Comparison of ENCODE assay signal across 9 mouse cellular contexts in genomic region chr5:103654225-103654624, GRCm38 (mm10). TPM values are rescaled to one million over a fixed set of nuclear protein-coding genes. Genes with fewer than 3 reads are reported as not detected.
DNase-seq lines count a peak whose midpoint lies in the region; ATAC-seq and TF ChIP-seq lines count a peak whose summit lies in the region.
"Had no signal": no experiment of that assay in that cellular context is flagged by ENCODE, and none has a peak within 500 bp of the region (broad histone marks: within the 10 kb centered on the region; RNA-seq: fewer than 3 reads in every experiment).

No protein-coding gene starts in this region.

- 0 out of 2 replicates have a peak, but pooled peaks cover 3% of the 10 kb centered on the region for H3K4me1 ChIP-seq in hindbrain, embryonic 14.5 days (replicated peaks; ENCODE audit: control insufficient read depth, insufficient read depth, low read length)
- peaks cover 6% of the 10 kb centered on the region; the same call in 1 of the 2 replicates for H3K4me1 ChIP-seq in hindbrain, embryonic 12.5 days
- H3K4me1 ChIP-seq in lung, embryonic 14.5 days (ENCODE audit: insufficient read depth) = no peaks in the 10 kb centered on the region; the same call in 1 of the 2 replicates

- H3K27ac ChIP-seq in hindbrain, embryonic 14.5 days = no peak overlapping the region
- no peak overlapping the region for H3K27ac ChIP-seq in hindbrain, embryonic 12.5 days
- no peak overlapping the region for H3K27ac ChIP-seq in lung, embryonic 14.5 days (ENCODE audit: low read depth)
- H3K27ac ChIP-seq: midbrain, embryonic 12.5 days had no signal

- WGBS in hindbrain, embryonic 14.5 days = 27% methylated on average over 6 of the region's 6 CpGs
- WGBS in hindbrain, embryonic 12.5 days = 28% methylated on average over 6 of the region's 6 CpGs
- 26% methylated on average over 6 of the region's 6 CpGs for WGBS in lung, embryonic 14.5 days

- H3K4me2 ChIP-seq in hindbrain, embryonic 14.5 days (replicated peaks) = no peak overlapping the region
- no peak overlapping the region for H3K4me2 ChIP-seq in hindbrain, embryonic 12.5 days (replicated peaks)
- H3K4me2 ChIP-seq in lung, embryonic 14.5 days = no peak overlapping the region

- H3K9ac ChIP-seq in hindbrain, embryonic 14.5 days = no peak overlapping the region
- no peak overlapping the region for H3K9ac ChIP-seq in hindbrain, embryonic 12.5 days
- no peak overlapping the region for H3K9ac ChIP-seq in lung, embryonic 14.5 days
- H3K9ac ChIP-seq: midbrain, embryonic 12.5 days had no signal

- H3K36me3 ChIP-seq in hindbrain, embryonic 14.5 days (replicated peaks; ENCODE audit: control insufficient read depth, insufficient read depth) = no peaks in the 10 kb centered on the region
- no peaks in the 10 kb centered on the region for H3K36me3 ChIP-seq in hindbrain, embryonic 12.5 days
- H3K36me3 ChIP-seq in lung, embryonic 14.5 days (ENCODE audit: insufficient read depth) = no peaks in the 10 kb centered on the region
- H3K36me3 ChIP-seq: midbrain, embryonic 12.5 days had no signal

- no peaks in the 10 kb centered on the region for H3K9me3 ChIP-seq in hindbrain, embryonic 14.5 days (ENCODE audit: control insufficient read depth, low read length)
- H3K9me3 ChIP-seq in hindbrain, embryonic 12.5 days (replicated peaks) = no peaks in the 10 kb centered on the region
- no peaks in the 10 kb centered on the region for H3K9me3 ChIP-seq in lung, embryonic 14.5 days (ENCODE audit: low read depth, low read length)
- H3K9me3 ChIP-seq: midbrain, embryonic 12.5 days had no signal

- no peaks in the 10 kb centered on the region for H3K27me3 ChIP-seq in hindbrain, embryonic 14.5 days (ENCODE audit: control insufficient read depth, insufficient read depth, low read length)
- 0 out of 2 replicates have a peak, but pooled peaks cover 3% of the 10 kb centered on the region for H3K27me3 ChIP-seq in hindbrain, embryonic 12.5 days
- no peaks in the 10 kb centered on the region for H3K27me3 ChIP-seq in lung, embryonic 14.5 days (ENCODE audit: insufficient read depth, low read length)

- TF ChIP-seq CTCF in lung, embryonic 14.5 days (IDR thresholded peaks at IDR 0.05; ENCODE audit: low read depth) = peak; percentile 78

- ATAC-seq in hindbrain, embryonic 14.5 days (ENCODE audit: low FRiP score) = no peak
- ATAC-seq in hindbrain, embryonic 12.5 days (ENCODE audit: low FRiP score) = no peak
- ATAC-seq in lung, embryonic 14.5 days (ENCODE audit: insufficient read depth) = no peak

- DNase-seq in hindbrain, embryonic 14.5 days (ENCODE audit: low spot score) = peak; percentile 66
- DNase-seq in A20 (ENCODE audit: low read depth, low spot score) = peak; percentile 86
- DNase-seq in ES-CJ7 (ENCODE audit: low read depth, low spot score) = peak; percentile 93
- peak; percentile 77 for DNase-seq in embryo, embryonic 11 days
- DNase-seq in lung, embryonic 14.5 days = peak; percentile 85
- DNase-seq in thymus, postnatal 25 days = peak; percentile 54
- DNase-seq in urinary bladder, postnatal 36 days (ENCODE audit: low spot score in 2 of 2) = no peak

- no peak overlapping the region for H3K4me3 ChIP-seq in hindbrain, embryonic 14.5 days (replicated peaks; ENCODE audit: low read length)
- no peak overlapping the region for H3K4me3 ChIP-seq in hindbrain, embryonic 12.5 days
- H3K4me3 ChIP-seq in lung, embryonic 14.5 days (ENCODE audit: low read depth, low read length) = no peak overlapping the region
- H3K4me3 ChIP-seq: midbrain, embryonic 12.5 days had no signal

RNA-seq across cellular contexts. Expression of gene 1700016H13Rik, which starts 1.6 kb away (rescaled TPM):
- 0.41 and 0.50 TPM in 2 replicates for polyA plus RNA-seq in hindbrain, embryonic 14.5 days (2014; fragmentation: Nextera tagmentation; extraction: Ambion mirVana)
- polyA plus RNA-seq in hindbrain, embryonic 12.5 days (2016; fragmentation: Nextera tagmentation; extraction: Ambion mirVana) = 0.38 TPM in 1 of 2 replicates, not detected in the other
- 0.45 and 0.53 TPM in 2 replicates for polyA plus RNA-seq in lung, embryonic 14.5 days (2014; fragmentation: Nextera tagmentation; extraction: Ambion mirVana)

RNA-seq across cellular contexts. Expression of gene Slc10a6, which starts 25.0 kb away (rescaled TPM):
- polyA plus RNA-seq in hindbrain, embryonic 14.5 days (2014; fragmentation: Nextera tagmentation; extraction: Ambion mirVana) = 0.38 and 0.52 TPM in 2 replicates
- 0.21 and 0.26 TPM in 2 replicates for polyA plus RNA-seq in hindbrain, embryonic 12.5 days (2016; fragmentation: Nextera tagmentation; extraction: Ambion mirVana)
- polyA plus RNA-seq in lung, embryonic 14.5 days (2014; fragmentation: Nextera tagmentation; extraction: Ambion mirVana) = 0.71 and 1.2 TPM in 2 replicates
- polyA plus RNA-seq: midbrain, embryonic 12.5 days had no signal

RNA-seq across cellular contexts. Expression of gene Aff1, which starts 37.9 kb away (rescaled TPM):
- 2.7 and 3.9 TPM in 2 replicates for polyA plus RNA-seq in hindbrain, embryonic 14.5 days (2014; fragmentation: Nextera tagmentation; extraction: Ambion mirVana)
- 5.4 and 7.7 TPM in 2 replicates for polyA plus RNA-seq in hindbrain, embryonic 12.5 days (2016; fragmentation: Nextera tagmentation; extraction: Ambion mirVana)
- polyA plus RNA-seq in lung, embryonic 14.5 days (2014; fragmentation: Nextera tagmentation; extraction: Ambion mirVana) = 7.1 and 7.7 TPM in 2 replicates

Comparison
In these comparisons a context has a peak if more than half of its experiments do, and no peak if none do; other contexts are left out.
1. DNase-seq: peak in hindbrain, embryonic 14.5 days (single experiment), A20 (single experiment), ES-CJ7 (single experiment), embryo, embryonic 11 days (single experiment), lung, embryonic 14.5 days (single experiment) and thymus, postnatal 25 days (single experiment); none in urinary bladder, postnatal 36 days (0 of 2).